Mouse (Mus musculus) frontal cortex, postnatal 25 days (tissue): ENCODE results near the gene Slc35e4.
"Not testable (repeated sequence)": the region's sequence is repeated elsewhere in the genome, so short reads cannot be mapped to it uniquely, and the experiment has no call there.

ENCODE experiments used
- DNase-seq, 2 experiments: peaks; one replicate each; pipeline ENCODE4 v3.0.0; 2022; ENCODE audit warnings: low spot score in 2 of 2

Slc35e4 gene

GRCm38 (mm10) chr11:3914109-3914840 lies at the start of gene Slc35e4:
Gene Slc35e4, minus strand, starts transcription at chr11:3914664.
- peak; percentile 79 to 84 for DNase-seq

DNA sequence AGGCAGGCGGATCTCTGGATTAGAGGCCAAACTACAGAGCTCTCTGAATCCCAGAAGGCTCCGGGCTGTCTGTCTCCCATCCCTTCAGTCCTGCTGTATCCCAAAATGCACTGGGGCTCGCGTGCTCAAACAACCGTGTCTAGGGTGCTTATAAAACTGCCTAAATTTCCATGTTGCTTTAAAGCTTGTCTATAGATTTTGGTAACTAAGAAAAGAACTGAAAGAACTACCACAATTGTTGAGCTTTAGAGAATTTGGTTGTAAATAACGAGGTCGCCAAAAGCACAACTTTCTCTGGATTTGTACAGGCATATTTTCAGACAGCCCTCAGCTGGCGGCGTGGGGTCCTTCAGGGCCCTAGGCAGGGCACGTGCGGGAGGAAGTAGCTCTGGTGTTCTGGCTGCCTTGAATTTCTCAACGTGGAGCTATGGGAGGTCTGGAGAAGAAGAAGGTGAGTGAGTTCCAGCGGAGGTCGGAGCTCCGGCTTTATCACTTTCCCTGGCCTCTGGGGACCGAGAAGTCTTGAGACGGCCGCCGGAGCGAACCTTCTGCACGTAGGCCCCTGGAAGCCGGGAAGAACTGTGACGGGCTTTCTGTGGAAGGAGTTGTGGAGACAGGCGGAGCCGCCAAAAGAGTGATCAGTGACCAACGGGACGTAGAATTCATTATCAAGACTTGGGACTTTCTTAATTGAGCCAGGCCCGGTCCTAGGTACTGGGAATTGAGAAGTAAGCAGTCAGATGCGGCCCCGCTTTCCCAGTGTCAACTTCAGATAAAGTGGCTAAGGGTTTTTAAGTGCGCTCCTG lies 49.3 kb upstream of the Slc35e4 start, which contains the start of gene Pes1:
TSS of gene Pes1 (plus strand) at position 366 of the 806 bp plus-strand sequence.
- peak; percentile 75 for DNase-seq

GRCm38 (mm10) chr11:3963155-3963554 lies 48.7 kb upstream of the Slc35e4 start:
- DNase-seq, result no peak

GRCm38 (mm10) chr11:3961761-3962160 lies 47.3 kb upstream of the Slc35e4 start:
- no peak for DNase-seq

GRCm38 (mm10) chr11:3960901-3961300 lies 46.4 kb upstream of the Slc35e4 start:
- no peak for DNase-seq

DNA sequence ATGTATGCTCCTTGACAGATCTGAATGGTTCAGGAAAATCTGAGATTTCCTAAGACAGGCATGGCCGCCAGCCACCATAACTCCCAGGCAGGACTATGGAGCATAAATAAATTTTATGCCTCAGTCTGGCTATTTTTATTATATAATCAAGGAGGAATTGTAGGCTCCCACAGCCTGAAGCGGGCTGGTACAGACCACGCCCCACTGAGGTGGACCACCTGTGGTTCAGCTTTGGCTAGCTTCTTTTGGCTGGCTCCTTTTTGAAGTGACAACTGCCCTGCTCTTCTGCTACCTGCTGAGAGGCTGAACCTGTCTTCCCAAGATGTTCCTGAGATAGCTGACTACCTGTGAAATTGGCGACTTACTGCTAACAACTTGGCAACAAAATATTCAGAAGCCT lies 40.9 kb upstream of the Slc35e4 start:
- not testable (repeated sequence) for DNase-seq

- not testable (repeated sequence) for DNase-seq
Observed at GRCm38 (mm10) chr11:3954876-3955275, 40.4 kb upstream of the Slc35e4 start.

- no peak for DNase-seq
Observed at GRCm38 (mm10) chr11:3946386-3946785, 31.9 kb upstream of the Slc35e4 start.

DNA sequence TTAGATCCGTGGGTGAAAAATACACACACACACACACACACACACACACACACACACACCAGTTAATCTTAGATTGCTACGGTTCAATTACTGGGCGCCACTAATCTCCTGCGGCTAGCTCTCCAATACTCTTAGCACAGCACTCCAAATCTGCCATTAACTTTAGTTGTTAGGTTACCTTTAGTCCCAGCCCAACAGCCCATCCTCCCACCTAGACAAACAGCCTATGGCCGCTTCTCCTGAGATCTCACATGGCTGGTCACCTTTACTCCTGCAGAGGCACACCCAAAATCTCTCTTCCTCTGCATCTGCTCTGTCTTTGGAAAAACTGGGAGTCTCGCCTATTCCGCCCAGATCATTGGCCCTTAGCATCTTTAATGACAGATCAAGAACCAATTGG lies 26.9 kb upstream of the Slc35e4 start:
- DNase-seq, result no peak

DNA sequence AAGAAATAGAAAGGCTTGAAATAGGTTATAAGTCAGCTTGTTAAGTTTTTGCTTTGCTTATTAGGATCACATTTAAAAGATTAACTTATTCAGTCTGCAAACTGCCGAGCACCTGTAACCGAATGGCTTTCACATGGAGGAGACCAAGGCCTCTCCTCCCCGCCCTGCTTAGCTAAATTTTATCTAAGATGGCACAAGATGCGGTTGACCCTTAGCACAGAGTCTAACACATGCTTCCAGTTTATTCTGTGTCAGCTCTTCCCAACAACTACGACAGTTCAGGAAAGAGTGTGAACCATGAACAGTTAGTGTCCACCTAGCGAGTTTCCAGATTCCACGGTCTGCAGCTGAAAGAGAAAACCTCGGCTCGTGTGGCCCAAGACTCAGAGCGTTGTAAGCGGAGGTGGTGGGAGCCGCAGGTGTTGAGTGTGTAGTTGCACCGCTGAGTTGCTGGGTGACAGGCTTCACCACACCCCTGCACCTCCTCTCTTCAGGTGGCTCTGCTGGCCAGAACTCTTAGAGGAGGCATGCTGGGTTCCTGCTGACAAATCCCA lies 22.9 kb upstream of the Slc35e4 start:
- DNase-seq, result no peak

- no peak for DNase-seq
Observed at GRCm38 (mm10) chr11:3936318-3936717, 21.9 kb upstream of the Slc35e4 start.

GRCm38 (mm10) chr11:3935135-3935534 lies 20.7 kb upstream of the Slc35e4 start:
- DNase-seq, result no peak

GRCm38 (mm10) chr11:3933756-3934285 lies 19.4 kb upstream of the Slc35e4 start:
- no peak for DNase-seq

- no peak for DNase-seq
Observed at GRCm38 (mm10) chr11:3931511-3932211, 17.2 kb upstream of the Slc35e4 start, which contains the start of gene Tcn2. Gene Tcn2, minus strand, starts transcription at chr11:3932159.

DNA sequence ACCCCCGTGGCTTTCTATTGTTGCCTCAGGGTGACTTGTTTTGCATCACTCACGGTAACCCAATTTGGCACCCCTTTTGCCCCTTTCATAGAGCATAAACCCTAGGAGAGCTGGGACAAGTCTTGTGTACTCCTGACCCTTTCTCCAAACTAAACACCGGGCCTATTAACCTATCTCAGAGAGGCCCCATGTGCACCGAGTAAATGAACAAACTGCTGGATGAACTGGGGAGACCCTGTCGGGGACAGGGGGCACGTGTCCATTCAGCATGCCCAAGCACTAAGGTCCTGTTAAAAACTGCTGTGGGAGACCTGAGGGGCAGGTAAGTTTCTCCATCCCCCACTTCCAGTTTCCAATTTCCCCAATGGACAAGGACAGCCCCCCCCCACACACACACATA lies 16.5 kb upstream of the Slc35e4 start:
- no peak for DNase-seq

GRCm38 (mm10) chr11:3930019-3930418 lies 15.6 kb upstream of the Slc35e4 start:
- no peak for DNase-seq

- no peak for DNase-seq
Observed at GRCm38 (mm10) chr11:3925916-3926315, 11.5 kb upstream of the Slc35e4 start.

DNA sequence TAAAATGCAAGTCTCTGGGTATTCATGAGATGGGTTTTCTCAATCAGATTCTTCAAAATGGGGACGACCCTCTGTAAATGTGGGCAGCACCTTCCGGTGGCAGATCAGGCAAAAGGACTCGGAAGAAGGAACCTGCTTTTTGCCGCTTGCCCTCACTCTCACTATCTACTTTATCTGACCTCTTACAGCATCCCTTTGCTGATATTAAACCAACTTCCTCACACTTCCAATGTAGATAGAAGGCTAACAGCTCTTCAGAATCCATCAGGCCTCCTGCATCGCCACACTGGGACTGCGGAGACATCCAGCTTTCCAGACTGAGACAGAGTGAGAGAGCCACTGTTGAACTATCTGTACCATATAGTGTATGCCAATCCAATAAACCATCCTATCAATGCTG lies 8.3 kb upstream of the Slc35e4 start:
- no peak for DNase-seq

- no peak for DNase-seq
Observed at GRCm38 (mm10) chr11:3922115-3922514, 7.7 kb upstream of the Slc35e4 start.

DNA sequence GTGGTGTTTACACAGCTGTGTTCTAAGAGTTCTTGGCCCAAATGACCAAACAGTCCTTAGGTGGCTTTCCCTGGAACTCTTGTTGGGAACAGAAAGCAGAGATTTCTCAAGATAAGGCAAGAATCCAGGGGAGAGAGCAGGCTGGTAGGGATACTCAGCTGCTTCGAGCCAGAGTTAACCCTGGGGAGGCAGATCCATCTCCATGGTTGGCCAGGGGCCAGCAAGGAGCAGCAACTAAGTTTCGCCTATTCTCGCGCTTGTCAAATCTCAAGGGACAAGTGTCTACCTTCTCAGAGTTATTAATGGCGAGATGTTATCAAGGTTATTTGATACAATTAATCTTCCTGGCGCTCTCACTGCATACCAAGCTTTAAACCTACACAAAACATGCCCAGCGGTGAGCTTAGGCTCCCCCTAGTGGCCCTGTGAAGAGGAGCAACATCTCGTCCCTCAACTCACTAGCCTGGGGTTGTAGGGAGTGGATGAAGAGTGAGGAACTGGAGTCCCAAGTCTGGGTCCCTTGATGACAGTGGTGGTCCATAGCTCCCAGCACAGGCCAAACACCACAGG lies 6.9 kb upstream of the Slc35e4 start:
- peak in 1 of 2 experiments; percentile 35 for DNase-seq

- no peak for DNase-seq
Observed at GRCm38 (mm10) chr11:3920476-3920875, 6.0 kb upstream of the Slc35e4 start.
